Mouse (Mus musculus) frontal cortex, postnatal 14 days (tissue): Measurements from ENCODE around the gene Marc2.

Experiments used
- DNase-seq, 2 experiments: peaks; one replicate each; pipeline ENCODE4 v3.0.0; 2022; ENCODE audit warnings: low spot score in 2 of 2

Gene Marc2

DNA sequence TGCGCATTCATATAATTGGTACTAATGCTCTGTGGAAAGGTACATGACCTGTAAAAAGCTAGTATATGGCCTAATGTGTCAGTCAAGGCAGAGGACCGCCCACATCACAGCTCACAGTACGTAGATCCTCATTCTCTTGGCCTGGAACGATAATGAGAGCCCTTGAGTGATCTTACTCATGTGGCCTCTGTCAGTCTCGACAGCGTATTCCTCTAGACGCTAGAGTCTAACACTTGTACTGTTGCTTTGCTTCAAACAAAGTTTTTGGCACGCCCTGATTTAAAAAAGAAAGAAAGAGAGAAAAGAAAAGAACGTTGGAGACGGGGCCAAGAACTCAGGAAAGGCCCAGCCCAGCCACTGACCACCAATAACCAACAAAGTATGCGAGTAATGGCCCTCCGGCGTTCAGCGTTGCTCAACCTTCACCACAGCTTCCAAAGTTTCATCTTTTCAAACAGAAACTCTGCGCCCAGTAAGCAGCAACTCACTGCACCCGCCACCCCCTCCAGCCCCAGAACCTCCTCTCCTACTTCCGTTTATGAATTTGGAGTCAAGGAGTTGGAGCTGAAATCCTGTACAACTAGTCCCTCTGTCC, 37.7 kb downstream of the Marc2 start:
- DNase-seq, result no peak

DNA sequence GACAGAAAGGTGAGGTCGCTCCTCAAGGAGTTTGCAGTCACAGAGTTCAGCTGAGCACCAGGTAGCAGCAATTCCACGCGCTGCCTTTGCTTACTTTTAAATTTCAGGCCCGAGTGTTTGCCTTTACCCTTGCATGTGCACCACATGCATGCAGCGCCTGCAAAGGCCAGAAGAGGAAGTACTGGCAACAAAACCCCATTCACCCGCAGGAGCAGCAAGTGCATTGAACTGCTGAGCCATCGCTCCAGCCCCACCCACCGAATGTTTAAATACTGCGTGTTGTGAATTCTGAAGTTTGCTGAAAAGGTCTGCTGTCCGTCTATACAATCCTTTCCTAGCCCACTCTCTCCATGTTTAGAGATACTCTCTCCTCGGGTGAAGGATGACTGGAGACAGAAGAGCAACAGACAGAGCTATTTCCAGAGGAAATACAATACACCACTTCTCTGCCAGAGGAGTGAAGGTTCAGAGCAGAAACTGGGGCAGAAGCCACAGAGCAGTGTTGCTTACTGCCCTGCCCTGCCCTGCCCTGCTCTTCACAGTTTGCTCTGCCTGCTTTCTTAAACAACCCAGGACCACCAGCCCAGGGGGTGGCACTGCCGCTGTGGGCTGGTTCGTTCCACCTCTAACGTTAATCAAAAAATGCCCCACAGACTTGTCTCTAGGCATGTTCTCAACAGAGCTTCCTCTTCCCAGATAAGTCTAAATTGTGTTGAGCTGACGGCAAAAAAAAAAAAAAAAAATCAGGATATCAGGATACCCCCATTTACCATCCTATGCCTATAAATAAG, 38.4 kb downstream of the Marc2 start:
- DNase-seq, result no peak

- no peak for DNase-seq
Measured at GRCm38 (mm10) chr1:184807123-184807522, 39.1 kb downstream of the Marc2 start.

DNA sequence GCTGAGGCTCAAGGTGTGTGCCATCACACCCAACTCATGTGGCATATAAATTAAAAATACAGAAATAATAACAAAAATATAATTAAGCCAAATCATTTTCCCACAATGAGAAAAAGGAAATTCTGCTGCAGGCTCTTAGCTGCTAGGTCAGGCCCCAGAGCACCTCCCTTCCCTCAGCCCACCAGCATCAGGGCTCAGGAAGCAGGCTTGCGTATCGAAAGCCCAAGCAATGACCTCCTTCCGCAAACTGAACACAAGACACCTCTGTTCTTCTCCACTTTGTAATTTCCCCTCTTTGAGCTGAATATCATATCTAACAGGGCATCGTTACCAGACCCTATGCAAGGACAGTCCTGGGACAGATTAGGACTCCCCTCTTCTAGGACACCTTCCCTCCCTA, 40.5 kb downstream of the Marc2 start:
- DNase-seq, result no peak

- no peak for DNase-seq
Measured at GRCm38 (mm10) chr1:184793163-184793876, 52.9 kb downstream of the Marc2 start.

DNA sequence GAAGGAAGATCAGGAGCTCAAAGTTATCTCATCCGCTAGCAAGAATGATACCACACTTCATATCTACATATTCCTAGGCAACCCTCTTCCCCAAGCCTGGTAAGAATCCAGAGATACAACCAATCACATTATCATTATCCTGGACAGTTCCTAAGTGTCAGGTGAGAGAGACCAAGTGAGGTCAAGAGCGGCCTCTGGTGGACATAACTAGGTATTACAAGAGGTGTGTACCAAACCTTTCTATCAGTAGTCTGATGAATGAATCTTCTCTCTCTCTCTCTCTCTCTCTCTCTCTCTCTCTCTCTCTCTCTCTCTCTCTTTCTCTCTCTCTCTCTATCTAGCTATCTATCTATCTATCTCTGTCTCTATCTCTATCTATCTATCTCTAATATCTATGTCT, 55.1 kb downstream of the Marc2 start:
- peak in 1 of 2 experiments; percentile 27 for DNase-seq

GRCm38 (mm10) chr1:184786376-184787151, 59.7 kb downstream of the Marc2 start:
- DNase-seq, result no peak

DNA sequence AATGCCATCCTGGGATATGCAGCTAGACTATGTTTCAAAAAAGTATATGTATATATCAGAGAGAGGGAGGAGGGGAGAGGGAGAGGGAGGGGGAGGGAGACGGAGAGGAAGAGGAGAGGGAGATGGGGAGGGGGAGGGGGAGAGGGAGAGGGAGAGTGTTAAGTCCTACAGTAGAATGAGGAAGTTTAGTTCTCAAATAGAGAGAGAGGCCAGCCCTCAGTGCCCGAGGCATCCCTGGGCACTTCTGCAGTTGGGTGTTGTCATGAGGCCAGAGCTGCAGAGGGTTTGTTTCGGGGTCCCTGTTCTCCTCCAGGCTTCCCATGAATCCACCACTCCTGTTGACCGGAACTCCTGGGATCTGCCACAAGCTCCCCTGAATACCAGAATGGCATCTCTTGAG, 62.6 kb downstream of the Marc2 start:
- DNase-seq, result no peak

DNA sequence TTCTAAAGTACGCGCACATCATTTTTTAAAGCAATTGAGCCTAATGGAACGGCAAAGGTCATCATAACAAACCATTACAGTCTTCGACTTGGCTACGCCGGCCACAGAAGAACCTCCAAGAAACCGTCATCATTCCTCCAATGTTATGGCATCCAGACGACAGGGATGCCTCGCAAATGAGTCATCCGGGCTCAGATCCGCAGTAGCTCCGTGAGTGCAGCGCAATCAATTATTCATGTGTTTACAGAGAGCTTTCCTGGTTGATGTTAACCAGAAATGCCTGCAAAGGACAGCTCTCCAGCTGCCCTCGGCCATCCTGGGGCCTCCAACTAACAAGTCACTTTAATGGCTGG, 64.1 kb downstream of the Marc2 start:
- no peak for DNase-seq

- no peak for DNase-seq
Measured at GRCm38 (mm10) chr1:184781286-184782160, 64.7 kb downstream of the Marc2 start.

DNA sequence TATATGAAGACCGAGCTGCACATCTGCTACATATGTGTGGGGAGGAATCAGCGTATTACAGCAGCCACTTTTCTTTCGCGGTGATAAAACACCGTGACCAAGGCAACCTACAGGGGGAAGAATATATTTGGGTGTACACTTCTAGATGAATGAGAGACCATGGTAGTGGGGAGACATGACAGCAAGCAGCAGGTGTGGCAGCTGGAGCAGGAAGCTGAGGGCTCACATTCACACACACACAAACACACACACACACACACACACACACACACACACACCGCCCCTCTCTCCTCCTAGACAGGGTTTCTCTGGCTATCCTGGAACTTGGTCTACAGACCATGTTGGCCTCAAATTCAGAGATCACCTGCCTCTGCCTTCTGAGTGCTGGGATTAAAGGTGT, 68.1 kb downstream of the Marc2 start:
- no peak for DNase-seq

- DNase-seq, result no peak
Measured at GRCm38 (mm10) chr1:184777061-184777795, 69.0 kb downstream of the Marc2 start.

DNA sequence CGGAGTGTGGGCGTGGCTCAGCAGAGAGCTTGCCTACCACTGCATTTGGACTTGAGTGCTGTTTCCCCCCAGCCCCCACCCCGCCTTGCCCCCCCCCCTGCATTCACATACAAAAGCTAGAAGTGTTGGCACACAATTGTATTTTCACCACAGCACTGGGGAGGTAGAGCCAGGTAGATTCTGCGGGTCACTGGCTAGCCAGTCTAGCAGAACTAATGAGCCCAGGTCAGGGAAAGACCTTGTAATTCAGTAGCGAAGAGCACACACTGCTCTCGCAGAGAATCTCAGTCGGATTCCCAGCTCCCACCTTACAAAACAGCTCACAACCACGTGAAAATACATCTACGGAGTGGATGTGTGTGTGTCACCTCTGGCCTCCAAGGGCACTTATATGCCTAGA, 71.0 kb downstream of the Marc2 start:
- DNase-seq, result no peak

DNA sequence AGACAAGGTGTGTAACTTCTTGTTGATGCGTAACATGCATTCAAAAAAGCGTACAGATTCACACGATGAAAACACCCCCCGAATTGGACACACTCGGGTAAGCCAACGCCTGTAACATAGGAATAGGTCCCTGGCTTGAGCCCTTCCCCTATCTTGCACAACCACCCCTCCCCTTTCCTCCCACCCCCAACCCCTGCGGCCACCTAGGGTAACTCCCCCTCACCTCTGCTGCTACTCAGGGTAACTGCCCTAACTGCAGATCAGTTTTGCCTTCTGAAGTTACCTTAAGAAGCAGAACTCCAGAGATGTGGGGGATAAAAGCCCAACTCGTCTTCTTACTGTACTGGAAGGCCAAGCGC, 74.4 kb downstream of the Marc2 start:
- DNase-seq, result no peak

GRCm38 (mm10) chr1:184771202-184771890, 74.9 kb downstream of the Marc2 start:
- DNase-seq, result peak; percentile 8 to 61

GRCm38 (mm10) chr1:184763866-184764265, 82.4 kb downstream of the Marc2 start:
- no peak for DNase-seq
